Mouse (Mus musculus) liver, adult 2 months (tissue): ENCODE data around the gene Ralgapa1.

ENCODE experiments used
- CTCF ChIP-seq: fragments of 200-500 bp; IDR thresholded peaks from 2 replicates; pipeline ENCODE4 v1.5.1; 2011; ENCODE audit warnings: low read depth, low read length, control low read depth
- POLR2A ChIP-seq: fragments of 200-500 bp; IDR thresholded peaks from 2 replicates; pipeline ENCODE4 v1.6.1; 2011; ENCODE audit warnings: low read length, control low read depth; ENCODE audit not compliant: insufficient read depth; ENCODE audit errors: extremely low read depth

DNA sequence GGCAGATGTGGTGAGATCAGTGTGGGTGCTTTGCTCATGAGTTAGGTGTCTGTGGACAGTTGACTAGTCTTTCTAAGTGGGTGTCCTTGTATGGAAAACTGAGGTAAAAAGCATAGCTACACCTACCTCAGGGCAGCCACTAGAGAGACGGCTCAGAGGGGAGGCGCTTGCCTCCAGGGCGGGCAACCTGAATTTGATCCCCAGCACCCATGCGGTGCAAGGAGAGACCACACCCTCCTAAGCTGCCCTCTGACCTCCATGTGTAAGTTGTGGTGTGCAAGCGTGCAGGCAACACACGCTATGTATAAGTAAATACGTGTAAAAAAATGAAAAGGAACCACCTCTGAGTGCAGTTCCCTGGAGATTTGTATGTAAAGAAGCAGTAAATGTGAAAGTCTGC is 39.7 kb upstream of the Ralgapa1 start:
- no peak for TF ChIP-seq POLR2A
- no peak for TF ChIP-seq CTCF
